Mouse (Mus musculus) skeletal muscle tissue, postnatal 0 days (tissue): ENCODE results near the gene Rd3. TPM values are rescaled to one million over a fixed set of nuclear protein-coding genes. Genes with fewer than 3 reads are reported as not detected.

Experiments used
- microRNA-seq, 2 experiments: library from miRNA; unstranded; fragments of <30 nt; microRNA quantifications; one replicate each; pipeline ENCODE4; 2016
- polyA plus RNA-seq: library from polyadenylated mRNA; unstranded; fragments of >200 nt; fragmentation: Nextera tagmentation; extraction: Ambion mirVana; gene quantifications from 2 replicates; pipeline ENCODE4 v1.2.1, GENCODE M21; 2015

The Rd3 gene
- polyA plus RNA-seq: 0.23 and 0.52 TPM in 2 replicates

DNA sequence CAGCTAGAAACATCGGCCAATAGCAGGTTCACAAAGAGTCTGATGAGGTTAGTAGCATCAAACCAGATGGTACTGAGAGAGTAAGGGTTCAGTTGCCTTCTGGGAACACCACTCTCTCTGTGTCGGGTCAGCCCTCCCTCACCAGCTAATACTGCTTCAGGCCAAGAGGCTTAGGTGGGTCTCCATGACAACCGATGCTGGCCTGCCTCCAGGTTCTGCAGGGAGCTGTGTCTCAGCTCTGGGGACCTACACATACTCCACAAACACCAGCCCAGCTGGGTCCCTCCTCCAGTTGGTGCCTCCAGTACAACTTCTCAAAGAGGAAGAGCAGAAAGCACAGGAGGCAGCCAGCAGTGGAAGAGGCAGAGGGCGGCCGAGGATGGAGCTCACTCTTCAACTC lies at the start of gene Rd3:
Gene Rd3, plus strand, starts transcription at position 184 of the 400 bp plus-strand sequence.

Small RNA genes within 50 kb of the gene (microRNA-seq; reads per million reads assigned to microRNA genes)
- gene Mir3473c: 0 reads per million in 2 experiments

Other genes starting within 250 kb of the Rd3 start
- gene Nek2, start 155.9 kb upstream of the Rd3 start, polyA plus RNA-seq: 7.0 and 7.5 TPM in 2 replicates
- 1.9 and 2.5 TPM in 2 replicates for gene Slc30a1, start 70.6 kb upstream of the Rd3 start, polyA plus RNA-seq
- 19.7 and 20.8 TPM in 2 replicates for gene Traf5, start 115.2 kb downstream of the Rd3 start, polyA plus RNA-seq
- gene Rcor3, start 160.7 kb downstream of the Rd3 start, polyA plus RNA-seq: 20.8 and 21.7 TPM in 2 replicates
- gene Kcnh1, start 213.4 kb downstream of the Rd3 start, polyA plus RNA-seq: 0.03 and 0.06 TPM in 2 replicates